Mouse (Mus musculus): Measurements from ENCODE around the gene Sp1. TPM values are rescaled to one million over a fixed set of nuclear protein-coding genes. Genes with fewer than 3 reads are reported as not detected.

The Sp1 gene
- polyA plus RNA-seq, 1 experiment: 0.32 TPM

DNA sequence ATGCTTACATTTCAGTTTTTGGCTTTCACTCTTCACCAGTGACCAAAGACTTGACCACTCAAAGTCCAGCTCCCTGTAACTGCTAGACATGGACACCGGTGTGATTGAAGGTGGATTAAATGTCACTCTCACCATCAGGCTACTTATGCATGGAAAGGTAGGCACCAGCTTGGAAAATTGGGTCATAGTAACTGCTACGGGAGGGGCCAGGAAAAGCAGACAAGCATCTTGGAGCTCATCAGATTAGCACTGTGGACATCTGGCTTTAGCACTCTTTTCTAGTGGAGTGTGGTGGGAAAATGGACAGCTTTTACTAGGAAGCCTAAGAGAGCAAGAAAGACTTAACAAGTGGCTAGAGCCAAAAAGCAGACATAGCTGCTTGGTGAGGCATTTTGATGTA, 67.3 kb downstream of the Sp1 start:
- Histone ChIP-seq H3K36me3 (ENCODE audit: control insufficient read depth) (peaks cover 67% of the 10 kb centered on the region), H3K27me3 (ENCODE audit: control insufficient read depth) (no peaks in the 10 kb centered on the region), H3K9me3 (ENCODE audit: control insufficient read depth, low read length) (peaks cover 5% of the 10 kb centered on the region), H3K4me3 (replicated peaks) (no peak overlapping the region), H3K4me1 (ENCODE audit: control insufficient read depth) (peaks cover 18% of the 10 kb centered on the region)
- TF ChIP-seq GATA1 (IDR thresholded peaks at IDR 0.05; ENCODE audit: low read length) (no peak), TAL1 (IDR thresholded peaks at IDR 0.05; ENCODE audit: low read length) (no peak)

- Histone ChIP-seq H3K36me3 (ENCODE audit: control insufficient read depth) (peaks cover 69% of the 10 kb centered on the region), H3K9me3 (ENCODE audit: control insufficient read depth, low read length) (no peaks in the 10 kb centered on the region), H3K4me3 (replicated peaks) (no peak overlapping the region), H3K4me1 (ENCODE audit: control insufficient read depth) (peaks cover 18% of the 10 kb centered on the region), H3K27me3 (ENCODE audit: control insufficient read depth) (no peaks in the 10 kb centered on the region)
- TF ChIP-seq GATA1 (IDR thresholded peaks at IDR 0.05; ENCODE audit: low read length) (no peak), TAL1 (IDR thresholded peaks at IDR 0.05; ENCODE audit: low read length) (no peak)
These were observed 68.6 kb downstream of the Sp1 start for GRCm38 (mm10) chr15:102474520-102474919.

GRCm38 (mm10) chr15:102483136-102483535, 77.2 kb downstream of the Sp1 start:
- no peaks in the 10 kb centered on the region for H3K9me3 ChIP-seq (ENCODE audit: control insufficient read depth, low read length)
- H3K4me3 ChIP-seq (replicated peaks): no peak overlapping the region
- H3K36me3 ChIP-seq (ENCODE audit: control insufficient read depth): peaks cover 97% of the 10 kb centered on the region
- no peaks in the 10 kb centered on the region; the same call in 1 of the 2 replicates for H3K4me1 ChIP-seq (ENCODE audit: control insufficient read depth)
- H3K27me3 ChIP-seq (ENCODE audit: control insufficient read depth): no peaks in the 10 kb centered on the region
- TF ChIP-seq GATA1 (IDR thresholded peaks at IDR 0.05; ENCODE audit: low read length): no peak

- H3K27me3 ChIP-seq (ENCODE audit: control insufficient read depth): no peaks in the 10 kb centered on the region
- H3K4me3 ChIP-seq (replicated peaks): no peak overlapping the region
- no peak for TF ChIP-seq TAL1 (IDR thresholded peaks at IDR 0.05; ENCODE audit: low read length)
- TF ChIP-seq GATA1 (IDR thresholded peaks at IDR 0.05; ENCODE audit: low read length): no peak
- H3K36me3 ChIP-seq (ENCODE audit: control insufficient read depth): peaks cover 98% of the 10 kb centered on the region
- H3K4me1 ChIP-seq (ENCODE audit: control insufficient read depth): no peaks in the 10 kb centered on the region; the same call in 1 of the 2 replicates
- H3K9me3 ChIP-seq (ENCODE audit: control insufficient read depth, low read length): no peaks in the 10 kb centered on the region
These were observed 79.9 kb downstream of the Sp1 start for GRCm38 (mm10) chr15:102485853-102486252.

Other genes with a start within 250 kb of the Sp1 start
- gene Zfp740, start 202.9 kb upstream of the Sp1 start, polyA plus RNA-seq (2012): 0.44 and 0.77 TPM in 2 replicates
- gene Csad, start 201.4 kb upstream of the Sp1 start, polyA plus RNA-seq (2012): 0.97 and 1.4 TPM in 2 replicates
- gene Itgb7, start 174.2 kb upstream of the Sp1 start, polyA plus RNA-seq (2012): 1.4 and 2.1 TPM in 2 replicates
- gene Rarg, start 148.6 kb upstream of the Sp1 start, polyA plus RNA-seq (2012): 0.09 TPM in 2 replicates
- not detected in 2 replicates for gene Gm9918, start 135.6 kb upstream of the Sp1 start, polyA plus RNA-seq (2012)
- 3.2 and 3.5 TPM in 2 replicates for gene Mfsd5, start 126.7 kb upstream of the Sp1 start, polyA plus RNA-seq (2012)
- gene Espl1, start 109.9 kb upstream of the Sp1 start, polyA plus RNA-seq (2012): 12.0 and 15.2 TPM in 2 replicates
- gene Pfdn5, start 80.0 kb upstream of the Sp1 start, polyA plus RNA-seq (2012): 1.2 and 3.3 TPM in 2 replicates
- 6.4 and 8.0 TPM in 2 replicates for gene Myg1, start 74.4 kb upstream of the Sp1 start, polyA plus RNA-seq (2012)
- 13.7 and 18.1 TPM in 2 replicates for gene Aaas, start 55.4 kb upstream of the Sp1 start, polyA plus RNA-seq (2012)
- not detected in 2 replicates for gene Sp7, start 39.0 kb upstream of the Sp1 start, polyA plus RNA-seq (2012)
- gene Amhr2, start 39.2 kb downstream of the Sp1 start, polyA plus RNA-seq (2012): 0.03 and 0.08 TPM in 2 replicates
- gene Prr13, start 52.9 kb downstream of the Sp1 start, polyA plus RNA-seq (2012): 28.4 and 73.8 TPM in 2 replicates
- gene Pcbp2, start 64.4 kb downstream of the Sp1 start, polyA plus RNA-seq (2012): 31.3 and 62.4 TPM in 2 replicates
- not detected in 2 replicates for gene Gm10337, start 97.6 kb downstream of the Sp1 start, polyA plus RNA-seq (2012)
- 0.01 TPM in 2 replicates for gene Map3k12, start 110.9 kb downstream of the Sp1 start, polyA plus RNA-seq (2012)
- gene Tarbp2, start 112.0 kb downstream of the Sp1 start, polyA plus RNA-seq (2012): 11.9 and 12.1 TPM in 2 replicates
- 0.16 and 0.17 TPM in 2 replicates for gene Npff, start 118.8 kb downstream of the Sp1 start, polyA plus RNA-seq (2012)
- gene Gm28047, start 218.9 kb downstream of the Sp1 start, polyA plus RNA-seq (2012): 0.09 TPM in 1 of 2 replicates, not detected in the other
- 0.72 and 1.1 TPM in 2 replicates for gene Atf7, start 219.3 kb downstream of the Sp1 start, polyA plus RNA-seq (2012)

All from erythroblast, embryonic 14.5 days (primary cell).